Mouse (Mus musculus) duodenum, adult 2 months (tissue): ENCODE measurements around the gene Clec10a. TPM values are rescaled to one million over a fixed set of nuclear protein-coding genes. Genes with fewer than 3 reads are reported as not detected.

Source experiments
- polyA plus RNA-seq: library from polyadenylated mRNA; depleted of rRNA; stranded (reverse); fragments of >200 nt; gene quantifications from 2 replicates; pipeline ENCODE4 v1.2.3, GENCODE M21; 2012; ENCODE audit warnings: low replicate concordance; rRNA removed

Clec10a gene
- 0.66 and 0.88 TPM in 2 replicates for polyA plus RNA-seq

GRCm38 (mm10) chr11:70155897-70156296 lies at the start of gene Clec10a:
Gene Clec10a (plus strand): TSS chr11:70156197.

GRCm38 (mm10) chr11:70129926-70130379 lies 26.0 kb upstream of the Clec10a start, which contains the start of gene Mgl2:
Gene Mgl2 (plus strand): TSS chr11:70130329.

DNA sequence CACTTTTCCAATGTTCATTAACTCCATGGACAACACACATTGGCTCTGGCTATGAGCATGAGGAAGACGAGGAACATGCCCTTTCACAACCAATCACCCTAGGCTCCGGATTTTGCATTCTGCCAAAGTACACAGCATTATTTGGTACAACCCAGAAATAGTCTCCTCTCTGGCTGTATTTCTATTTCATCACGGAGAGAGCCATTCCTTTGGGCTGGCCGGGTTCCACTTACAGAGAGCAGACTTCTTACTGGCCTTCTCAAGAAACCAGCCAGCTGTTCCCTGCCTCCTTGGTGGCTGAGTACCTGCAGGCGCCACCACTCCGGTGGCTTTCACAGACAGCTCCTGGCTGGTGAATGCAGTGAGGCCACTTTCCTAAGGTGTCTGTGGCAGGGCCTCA lies 56.4 kb downstream of the Clec10a start, which contains the start of gene Slc16a11:
Gene Slc16a11, plus strand, starts transcription at position 330 of the 400 bp plus-strand sequence.

Other genes starting within 250 kb of the Clec10a start
- 106 and 110 TPM in 2 replicates for gene Gps2, start 242.3 kb upstream of the Clec10a start, polyA plus RNA-seq
- gene Eif5a, start 234.2 kb upstream of the Clec10a start, polyA plus RNA-seq, result 196 and 222 TPM in 2 replicates
- gene Ybx2, start 220.4 kb upstream of the Clec10a start, polyA plus RNA-seq, result 10.8 and 28.6 TPM in 2 replicates
- gene Slc2a4, start 208.0 kb upstream of the Clec10a start, polyA plus RNA-seq, result 15.5 and 23.7 TPM in 2 replicates
- 294 and 1,474 TPM in 2 replicates for gene Cldn7, start 191.4 kb upstream of the Clec10a start, polyA plus RNA-seq
- 85.4 and 132 TPM in 2 replicates for gene Ctdnep1, start 175.0 kb upstream of the Clec10a start, polyA plus RNA-seq
- gene Elp5, start 173.7 kb upstream of the Clec10a start, polyA plus RNA-seq, result 38.1 and 39.2 TPM in 2 replicates
- 200 and 478 TPM in 2 replicates for gene Gabarap, start 165.1 kb upstream of the Clec10a start, polyA plus RNA-seq
- gene Phf23, start 160.4 kb upstream of the Clec10a start, polyA plus RNA-seq, result 8.8 and 9.4 TPM in 2 replicates
- 5.5 and 7.4 TPM in 2 replicates for gene Dvl2, start 155.6 kb upstream of the Clec10a start, polyA plus RNA-seq
- 124 and 125 TPM in 2 replicates for gene Acadvl, start 140.8 kb upstream of the Clec10a start, polyA plus RNA-seq
- gene Dlg4, start 139.3 kb upstream of the Clec10a start, polyA plus RNA-seq, result 5.2 and 5.7 TPM in 2 replicates
- 0.49 TPM in 1 of 2 replicates, not detected in the other for gene Asgr1, start 102.1 kb upstream of the Clec10a start, polyA plus RNA-seq
- gene Asgr2, start 63.6 kb upstream of the Clec10a start, polyA plus RNA-seq, result 0.17 and 0.21 TPM in 2 replicates
- gene Mgl2, start 25.9 kb upstream of the Clec10a start, polyA plus RNA-seq, result 0.84 and 1.1 TPM in 2 replicates
- gene Slc16a11, start 56.6 kb downstream of the Clec10a start, polyA plus RNA-seq, result 22.1 and 33.3 TPM in 2 replicates
- gene Slc16a13, start 64.9 kb downstream of the Clec10a start, polyA plus RNA-seq, result 5.7 and 10.5 TPM in 2 replicates
- gene Bcl6b, start 73.6 kb downstream of the Clec10a start, polyA plus RNA-seq, result 0.81 and 2.0 TPM in 2 replicates
- gene 0610010K14Rik, start 81.7 kb downstream of the Clec10a start, polyA plus RNA-seq, result 44.8 and 46.2 TPM in 2 replicates
- 3.7 and 6.3 TPM in 2 replicates for gene Gm21988, start 83.6 kb downstream of the Clec10a start, polyA plus RNA-seq
- gene Rnasek, start 83.6 kb downstream of the Clec10a start, polyA plus RNA-seq, result 194 and 270 TPM in 2 replicates
- 0.87 and 1.2 TPM in 2 replicates for gene Alox12, start 99.2 kb downstream of the Clec10a start, polyA plus RNA-seq
- 0.26 and 0.45 TPM in 2 replicates for gene Alox12e, start 166.4 kb downstream of the Clec10a start, polyA plus RNA-seq
- 5.2 and 6.4 TPM in 2 replicates for gene Alox15, start 195.8 kb downstream of the Clec10a start, polyA plus RNA-seq